22 mouse cellular contexts compared by ENCODE assay signal in genomic region chr14:7829181-7829580, GRCm38 (mm10). TPM values are rescaled to one million over a fixed set of nuclear protein-coding genes. Genes with fewer than 3 reads are reported as not detected.
DNase-seq lines count a peak whose midpoint lies in the region; ATAC-seq and TF ChIP-seq lines count a peak whose summit lies in the region.
"Had no signal": no experiment of that assay in that cellular context is flagged by ENCODE, and none has a peak within 500 bp of the region (broad histone marks: within the 10 kb centered on the region; RNA-seq: fewer than 3 reads in every experiment).

No protein-coding gene starts in this region.

- no peak for TF ChIP-seq POLR2A in kidney, adult 2 months (IDR thresholded peaks at IDR 0.05; ENCODE audit: low read depth, low read length)

- DNase-seq in intestine, embryonic 14.5 days (ENCODE audit: low spot score) = no peak
- DNase-seq in kidney, adult 2 months = peak; percentile 85
- DNase-seq in cerebellum, postnatal 14 days = no peak
- no peak for DNase-seq in right cerebral cortex, postnatal 25 days
- DNase-seq: adrenal gland, postnatal 36 days; B cell, adult 2 months; cerebellum, adult 2 months; heart, adult 11 months; retina, postnatal 1 day; right cerebral cortex, postnatal 4 days; thymus, adult 2 months had no signal

- no peaks in the 10 kb centered on the region for H3K36me3 ChIP-seq in intestine, embryonic 14.5 days (ENCODE audit: control insufficient read depth, insufficient read depth, low read length)
- H3K36me3 ChIP-seq in intestine, postnatal 0 days (ENCODE audit: control insufficient read depth, insufficient read depth) = no peaks in the 10 kb centered on the region; the same call in 1 of the 2 replicates
- H3K36me3 ChIP-seq in kidney, adult 2 months (ENCODE audit: control insufficient read depth, insufficient read depth, low read length) = no peaks in the 10 kb centered on the region
- no peaks in the 10 kb centered on the region for H3K36me3 ChIP-seq in kidney, embryonic 15.5 days
- no peaks in the 10 kb centered on the region for H3K36me3 ChIP-seq in liver, embryonic 15.5 days (replicated peaks)
- H3K36me3 ChIP-seq: hindbrain, embryonic 12.5 days; limb, embryonic 13.5 days had no signal

- H3K4me2 ChIP-seq in intestine, embryonic 14.5 days (ENCODE audit: low read length) = no peak overlapping the region; the same call in 1 of the 2 replicates
- no peak overlapping the region for H3K4me2 ChIP-seq in intestine, postnatal 0 days (replicated peaks; ENCODE audit: low read depth)
- no peak overlapping the region for H3K4me2 ChIP-seq in kidney, embryonic 15.5 days
- H3K4me2 ChIP-seq in liver, embryonic 15.5 days = no peak overlapping the region
- H3K4me2 ChIP-seq: hindbrain, embryonic 12.5 days; limb, embryonic 13.5 days; midbrain, embryonic 11.5 days had no signal

- no peak for ATAC-seq in intestine, embryonic 14.5 days (replicated peaks; ENCODE audit: low FRiP score, low TSS enrichment, low read depth)
- no peak for ATAC-seq in intestine, postnatal 0 days
- no peak for ATAC-seq in kidney, embryonic 15.5 days (replicated peaks; ENCODE audit: low FRiP score)
- ATAC-seq in liver, embryonic 15.5 days (ENCODE audit: insufficient read depth) = no peak

- WGBS in intestine, embryonic 14.5 days = 59% methylated on average over 2 of the region's 2 CpGs
- 29% methylated on average over 2 of the region's 2 CpGs for WGBS in intestine, postnatal 0 days
- WGBS in kidney, adult 2 months = 29% methylated on average over 2 of the region's 2 CpGs
- WGBS in kidney, embryonic 15.5 days = 46% methylated on average over 2 of the region's 2 CpGs
- WGBS in liver, embryonic 15.5 days (ENCODE audit: insufficient replicate concordance) = 55% methylated on average over 2 of the region's 2 CpGs

- H3K9me3 ChIP-seq in intestine, embryonic 14.5 days (ENCODE audit: control insufficient read depth, low read length) = no peaks in the 10 kb centered on the region
- no peaks in the 10 kb centered on the region for H3K9me3 ChIP-seq in intestine, postnatal 0 days (ENCODE audit: control insufficient read depth)
- H3K9me3 ChIP-seq in kidney, embryonic 15.5 days (replicated peaks) = 0 out of 2 replicates have a peak, but pooled peaks cover 3% of the 10 kb centered on the region
- no peaks in the 10 kb centered on the region for H3K9me3 ChIP-seq in liver, embryonic 15.5 days (replicated peaks)
- H3K9me3 ChIP-seq: hindbrain, embryonic 12.5 days; limb, embryonic 13.5 days had no signal

- H3K27me3 ChIP-seq in intestine, embryonic 14.5 days (replicated peaks; ENCODE audit: control insufficient read depth, insufficient read depth, low read length) = no peaks in the 10 kb centered on the region
- no peaks in the 10 kb centered on the region for H3K27me3 ChIP-seq in intestine, postnatal 0 days (replicated peaks; ENCODE audit: control insufficient read depth, insufficient read depth, low read length)
- H3K27me3 ChIP-seq in kidney, adult 2 months (replicated peaks; ENCODE audit: control insufficient read depth, insufficient read depth, low read length) = no peaks in the 10 kb centered on the region
- no peaks in the 10 kb centered on the region for H3K27me3 ChIP-seq in kidney, embryonic 15.5 days
- H3K27me3 ChIP-seq in liver, embryonic 15.5 days = no peaks in the 10 kb centered on the region
- H3K27me3 ChIP-seq: hindbrain, embryonic 12.5 days; limb, embryonic 13.5 days had no signal

- peaks cover 18% of the 10 kb centered on the region for H3K4me1 ChIP-seq in intestine, embryonic 14.5 days (replicated peaks; ENCODE audit: control insufficient read depth, insufficient read depth, low read length)
- H3K4me1 ChIP-seq in intestine, postnatal 0 days (replicated peaks; ENCODE audit: control insufficient read depth, insufficient read depth, low read length) = peaks cover 15% of the 10 kb centered on the region
- H3K4me1 ChIP-seq in kidney, adult 2 months (ENCODE audit: control insufficient read depth, insufficient read depth, low read length) = peaks cover 55% of the 10 kb centered on the region
- H3K4me1 ChIP-seq in kidney, embryonic 15.5 days = peaks cover 53% of the 10 kb centered on the region
- peaks cover 37% of the 10 kb centered on the region for H3K4me1 ChIP-seq in liver, embryonic 15.5 days (replicated peaks)

- no peak overlapping the region for H3K9ac ChIP-seq in intestine, embryonic 14.5 days (ENCODE audit: low read length)
- no peak overlapping the region for H3K9ac ChIP-seq in intestine, postnatal 0 days (ENCODE audit: low read depth, low read length)
- no peak overlapping the region for H3K9ac ChIP-seq in kidney, embryonic 15.5 days
- H3K9ac ChIP-seq in liver, embryonic 15.5 days = no peak overlapping the region
- H3K9ac ChIP-seq: hindbrain, embryonic 12.5 days; limb, embryonic 13.5 days had no signal

- H3K27ac ChIP-seq in intestine, embryonic 14.5 days (ENCODE audit: low read depth) = 0 out of 2 replicates have a peak overlapping the region, but pooled peaks have one; percentile 57
- H3K27ac ChIP-seq in intestine, postnatal 0 days (ENCODE audit: low read depth, low read length) = no peak overlapping the region
- peak overlapping the region; percentile 62 for H3K27ac ChIP-seq in kidney, adult 2 months (ENCODE audit: insufficient read depth, low read depth, low read length)
- peak overlapping the region; percentile 57; the same call in 1 of the 2 replicates for H3K27ac ChIP-seq in kidney, embryonic 15.5 days
- peak overlapping the region; percentile 53; the same call in 1 of the 2 replicates for H3K27ac ChIP-seq in liver, embryonic 15.5 days (replicated peaks)
- H3K27ac ChIP-seq: forebrain, embryonic 10.5 days; hindbrain, embryonic 12.5 days had no signal

- no peak overlapping the region for H3K4me3 ChIP-seq in intestine, embryonic 14.5 days (ENCODE audit: low read depth, low read length)
- no peak overlapping the region for H3K4me3 ChIP-seq in intestine, postnatal 0 days (ENCODE audit: low read depth, low read length)
- no peak overlapping the region for H3K4me3 ChIP-seq in kidney, adult 2 months (ENCODE audit: insufficient read depth, low read depth, low read length)
- no peak overlapping the region for H3K4me3 ChIP-seq in kidney, embryonic 15.5 days (replicated peaks)
- H3K4me3 ChIP-seq in liver, embryonic 15.5 days (replicated peaks) = no peak overlapping the region
- H3K4me3 ChIP-seq: forebrain, embryonic 10.5 days; hindbrain, embryonic 12.5 days; limb, embryonic 13.5 days had no signal

- TF ChIP-seq CTCF in intestine, postnatal 0 days (IDR thresholded peaks at IDR 0.05; ENCODE audit: low read depth) = no peak
- no peak for TF ChIP-seq CTCF in kidney, adult 2 months (conservative IDR thresholded peaks at IDR 0.05; ENCODE audit: insufficient read depth, insufficient read length, low read depth, low read length)

RNA-seq across cellular contexts. Expression of gene Flnb, which starts 11.4 kb away (rescaled TPM):
- 26.7 and 26.8 TPM in 2 replicates for polyA plus RNA-seq in intestine, embryonic 14.5 days (2014; fragmentation: Nextera tagmentation; extraction: Ambion mirVana)
- polyA plus RNA-seq in intestine, postnatal 0 days (2015; fragmentation: Nextera tagmentation; extraction: Ambion mirVana) = 7.0 and 7.2 TPM in 2 replicates
- 37.2 and 41.2 TPM in 2 replicates for polyA plus RNA-seq in kidney, adult 2 months (2012; rRNA removed)
- 19.4 and 20.6 TPM in 2 replicates for polyA plus RNA-seq in kidney, embryonic 15.5 days (2015; fragmentation: Nextera tagmentation; extraction: Ambion mirVana)
- 3.6 and 4.2 TPM in 2 replicates for polyA plus RNA-seq in liver, embryonic 15.5 days (2015; fragmentation: Nextera tagmentation; extraction: Ambion mirVana)

RNA-seq across cellular contexts. Expression of gene Gm26661, which starts 37.8 kb away (rescaled TPM):
- not detected in 2 replicates for polyA plus RNA-seq in intestine, embryonic 14.5 days (2014; fragmentation: Nextera tagmentation; extraction: Ambion mirVana)
- polyA plus RNA-seq in intestine, postnatal 0 days (2015; fragmentation: Nextera tagmentation; extraction: Ambion mirVana) = not detected in 2 replicates
- polyA plus RNA-seq in kidney, adult 2 months (2012; rRNA removed) = not detected in 2 replicates
- not detected in 2 replicates for polyA plus RNA-seq in kidney, embryonic 15.5 days (2015; fragmentation: Nextera tagmentation; extraction: Ambion mirVana)
- not detected in 2 replicates for polyA plus RNA-seq in liver, embryonic 15.5 days (2015; fragmentation: Nextera tagmentation; extraction: Ambion mirVana)
- polyA plus RNA-seq: cerebellum, adult 2 months; forebrain, embryonic 10.5 days; heart, embryonic 14.5 days; hindbrain, embryonic 12.5 days; limb, embryonic 13.5 days; lung, embryonic 16.5 days; midbrain, embryonic 11.5 days; neural tube, embryonic 11.5 days; stomach, embryonic 16.5 days; thymus, adult 2 months had no signal
